Mouse (Mus musculus): Measurements from ENCODE around the gene Saa3.

GRCm38 (mm10) chr7:46727584-46727983, 12.1 kb upstream of the Saa3 start:
- TF ChIP-seq GATA1 (IDR thresholded peaks at IDR 0.05; ENCODE audit: borderline replicate concordance, low read length) (no peak), CTCF (IDR thresholded peaks at IDR 0.05; ENCODE audit: low read depth, low read length) (no peak), TAL1 (conservative IDR thresholded peaks at IDR 0.05; ENCODE audit: low read depth, low read length) (no peak), POLR2AphosphoS5 (IDR thresholded peaks at IDR 0.05; ENCODE audit: insufficient replicate concordance, low read depth, low read length) (no peak)

Data from G1E (cell line).